Mouse (Mus musculus): ENCODE measurements around the gene Fos. TPM values are rescaled to one million over a fixed set of nuclear protein-coding genes. Genes with fewer than 3 reads are reported as not detected.

Fos gene
- polyA plus RNA-seq, 1 experiment from 2014 or later, result 1.4 TPM

GRCm38 (mm10) chr12:85478696-85479095, 5.0 kb downstream of the Fos start:
- Histone ChIP-seq H3K36me3 (no peaks in the 10 kb centered on the region), H3K9ac (no peak overlapping the region), H3K9me3 (replicated peaks) (no peaks in the 10 kb centered on the region), H3K27me3 (replicated peaks) (peaks cover 71% of the 10 kb centered on the region), H3K4me1 (peaks cover 50% of the 10 kb centered on the region), H3K4me2 (no peak overlapping the region), H3K27ac (no peak overlapping the region), H3K4me3 (no peak overlapping the region)
- no peak for ATAC-seq
- 67% methylated on average over 7 of the region's 7 CpGs for WGBS (ENCODE audit: insufficient replicate concordance)

DNA sequence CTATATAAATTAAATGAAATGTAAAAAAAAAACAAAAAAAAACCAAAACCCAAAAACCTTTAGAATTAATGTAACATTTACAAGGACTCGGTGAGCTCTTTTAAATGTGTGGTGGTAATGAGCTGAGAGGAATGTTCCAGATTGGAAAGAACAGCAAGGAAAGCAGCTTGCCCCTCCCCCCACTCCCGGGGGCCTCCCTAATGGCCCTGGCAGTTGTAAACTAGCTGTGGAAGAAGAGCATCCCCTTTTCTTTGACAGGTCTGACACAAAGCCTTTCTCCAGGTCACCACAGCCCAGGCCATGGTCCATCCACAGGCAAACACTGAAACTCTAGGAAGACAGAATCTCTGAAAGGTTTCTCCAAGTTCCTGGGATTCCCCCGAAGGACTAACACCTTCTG, 5.5 kb downstream of the Fos start:
- Histone ChIP-seq H3K9ac (no peak overlapping the region), H3K4me3 (no peak overlapping the region), H3K27me3 (replicated peaks) (peaks cover 66% of the 10 kb centered on the region), H3K9me3 (replicated peaks) (no peaks in the 10 kb centered on the region), H3K36me3 (no peaks in the 10 kb centered on the region), H3K4me1 (peaks cover 45% of the 10 kb centered on the region), H3K27ac (no peak overlapping the region), H3K4me2 (no peak overlapping the region)
- WGBS (ENCODE audit: insufficient replicate concordance), result 27% methylated on average over 3 of the region's 3 CpGs
- ATAC-seq, result no peak

DNA sequence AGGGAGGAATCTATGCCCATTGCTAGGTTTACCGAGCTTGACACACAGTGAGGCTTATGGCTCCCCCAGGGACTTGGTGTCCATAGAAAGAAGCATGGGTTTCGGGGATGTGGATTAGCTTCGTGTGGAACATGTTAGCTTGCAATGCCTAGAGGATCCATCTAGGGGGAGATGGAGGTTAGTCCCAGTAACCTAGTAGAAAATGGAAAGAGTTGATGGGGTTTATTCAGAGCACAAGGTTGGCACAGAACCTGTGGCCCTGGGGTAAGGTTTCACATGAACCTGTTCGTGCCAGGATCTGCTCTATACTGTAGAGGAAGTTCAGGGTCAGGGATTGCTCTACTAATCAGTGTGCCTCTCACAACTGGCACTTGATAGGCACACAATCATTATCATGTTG, 9.5 kb downstream of the Fos start:
- no peak overlapping the region for H3K4me2 ChIP-seq
- H3K4me3 ChIP-seq, result no peak overlapping the region
- H3K4me1 ChIP-seq, result peaks cover 33% of the 10 kb centered on the region
- H3K27me3 ChIP-seq (replicated peaks), result peaks cover 61% of the 10 kb centered on the region
- no peak for ATAC-seq
- no peaks in the 10 kb centered on the region for H3K36me3 ChIP-seq
- no peak overlapping the region for H3K9ac ChIP-seq
- no peak overlapping the region for H3K27ac ChIP-seq
- no peaks in the 10 kb centered on the region for H3K9me3 ChIP-seq (replicated peaks)
- 22% methylated on average over 4 of the region's 4 CpGs for WGBS (ENCODE audit: insufficient replicate concordance)

DNA sequence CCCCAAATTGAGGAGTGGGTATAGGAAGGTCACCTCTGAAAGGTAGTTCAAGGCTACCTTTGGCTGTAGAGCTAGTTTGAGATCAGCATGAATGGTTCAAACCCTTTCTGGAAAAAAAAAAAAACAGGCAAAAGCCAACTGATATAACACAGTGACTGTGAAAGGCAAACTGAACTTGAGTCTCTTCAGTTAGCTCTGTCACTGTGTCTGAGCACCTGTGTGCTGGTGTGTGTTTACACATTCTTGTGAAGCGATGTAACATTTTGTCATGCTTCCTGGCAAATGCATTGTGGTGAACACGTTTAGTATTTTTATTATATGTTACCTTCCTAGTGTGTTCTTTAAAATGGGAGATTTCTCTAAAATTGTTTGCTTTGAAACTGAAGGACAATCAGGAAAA, 11.0 kb downstream of the Fos start:
- Histone ChIP-seq H3K9me3 (replicated peaks) (no peaks in the 10 kb centered on the region), H3K36me3 (no peaks in the 10 kb centered on the region), H3K4me3 (no peak overlapping the region), H3K27ac (no peak overlapping the region), H3K9ac (no peak overlapping the region), H3K27me3 (replicated peaks) (peaks cover 64% of the 10 kb centered on the region), H3K4me1 (peaks cover 28% of the 10 kb centered on the region), H3K4me2 (no peak overlapping the region)
- 60% methylated on average over 2 of the region's 2 CpGs for WGBS (ENCODE audit: insufficient replicate concordance)
- ATAC-seq, result no peak

- H3K36me3 ChIP-seq, result no peaks in the 10 kb centered on the region
Measured at GRCm38 (mm10) chr12:85485890-85486765, 12.4 kb downstream of the Fos start.

DNA sequence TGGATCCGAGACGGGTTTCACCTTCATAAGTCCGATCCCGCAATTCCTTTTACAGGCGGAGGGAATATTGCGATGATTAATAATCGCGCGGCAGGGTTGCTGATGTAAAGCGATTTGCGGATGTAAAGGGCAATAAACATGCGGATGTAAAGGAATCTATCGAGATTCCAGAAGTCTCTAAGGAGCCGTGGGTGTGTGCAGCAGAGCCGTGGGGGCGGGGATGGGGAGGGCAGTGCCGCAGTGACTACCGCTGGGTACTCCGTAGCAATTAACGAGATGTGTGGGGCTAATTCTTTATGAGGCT, 13.0 kb downstream of the Fos start:
- Histone ChIP-seq H3K9ac (peak overlapping the region; percentile 56), H3K27me3 (replicated peaks) (peaks cover 59% of the 10 kb centered on the region), H3K4me1 (peaks cover 28% of the 10 kb centered on the region), H3K27ac (no peak overlapping the region), H3K36me3 (no peaks in the 10 kb centered on the region), H3K4me2 (peak overlapping the region; percentile 92), H3K9me3 (replicated peaks) (no peaks in the 10 kb centered on the region), H3K4me3 (peak overlapping the region; percentile 75)
- WGBS (ENCODE audit: insufficient replicate concordance), result 1% methylated on average over 20 of the region's 20 CpGs
- ATAC-seq, result no peak

More at GRCm38 (mm10) chr12:85485890-85486765, 12.4 kb downstream of the Fos start:
- Histone ChIP-seq H3K27ac (peak overlapping the region; percentile 53; the same call in 1 of the 2 replicates), H3K9me3 (replicated peaks) (no peaks in the 10 kb centered on the region), H3K4me1 (peaks cover 28% of the 10 kb centered on the region), H3K4me2 (peak overlapping the region; percentile 92), H3K9ac (peak overlapping the region; percentile 71), H3K4me3 (peak overlapping the region; percentile 75), H3K27me3 (replicated peaks) (peaks cover 63% of the 10 kb centered on the region)
- WGBS (ENCODE audit: insufficient replicate concordance), result under 1% methylated on average over 52 of the region's 52 CpGs
- ATAC-seq, result peak; percentile 98

GRCm38 (mm10) chr12:85487545-85488141, 14.0 kb downstream of the Fos start:
- ATAC-seq, result no peak
- H3K4me3 ChIP-seq, result peak overlapping the region; percentile 75
- H3K36me3 ChIP-seq, result no peaks in the 10 kb centered on the region
- H3K9me3 ChIP-seq (replicated peaks), result no peaks in the 10 kb centered on the region
- H3K4me2 ChIP-seq, result peak overlapping the region; percentile 92
- H3K27me3 ChIP-seq (replicated peaks), result peaks cover 51% of the 10 kb centered on the region
- peaks cover 28% of the 10 kb centered on the region for H3K4me1 ChIP-seq
- H3K27ac ChIP-seq, result no peak overlapping the region
- 2% methylated on average over 12 of the region's 12 CpGs for WGBS (ENCODE audit: insufficient replicate concordance)
- no peak overlapping the region for H3K9ac ChIP-seq

DNA sequence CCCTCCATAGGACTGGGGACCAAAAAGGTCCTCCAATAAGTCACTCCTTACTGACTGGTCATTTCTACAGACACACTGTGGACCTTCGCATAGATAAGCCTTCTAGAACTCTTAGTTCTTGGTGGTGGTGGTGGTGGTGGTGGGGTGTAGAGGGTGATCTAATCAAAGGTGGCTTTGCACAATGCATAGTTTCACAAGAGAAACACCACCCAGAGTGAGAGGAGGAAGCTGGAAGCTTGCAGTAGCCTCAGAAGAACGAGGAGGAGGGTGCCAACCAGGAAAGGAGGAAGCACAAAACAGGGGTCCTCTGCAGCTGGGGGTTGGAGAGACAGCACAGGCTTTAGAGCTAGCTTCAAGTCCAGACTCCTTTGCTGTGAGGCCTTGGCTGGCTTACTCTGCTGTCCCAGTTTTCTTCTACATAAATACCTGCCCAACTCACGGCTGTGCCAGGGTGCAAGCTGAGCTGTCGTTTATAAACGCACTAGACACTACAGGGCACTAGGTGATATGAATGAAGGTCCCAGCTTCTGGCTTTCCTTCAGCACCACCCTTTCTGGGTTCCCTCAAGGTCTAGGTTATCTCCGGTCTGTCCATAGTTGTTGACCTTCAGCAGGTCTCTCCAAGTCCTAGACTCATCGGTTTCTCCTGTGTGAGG, 15.7 kb downstream of the Fos start:
- Histone ChIP-seq H3K9me3 (replicated peaks) (no peaks in the 10 kb centered on the region), H3K36me3 (no peaks in the 10 kb centered on the region), H3K27me3 (replicated peaks) (peaks cover 53% of the 10 kb centered on the region), H3K27ac (no peak overlapping the region), H3K4me1 (peaks cover 28% of the 10 kb centered on the region), H3K4me3 (no peak overlapping the region), H3K9ac (no peak overlapping the region), H3K4me2 (no peak overlapping the region)
- 61% methylated on average over 7 of the region's 7 CpGs for WGBS (ENCODE audit: insufficient replicate concordance)
- no peak for ATAC-seq

DNA sequence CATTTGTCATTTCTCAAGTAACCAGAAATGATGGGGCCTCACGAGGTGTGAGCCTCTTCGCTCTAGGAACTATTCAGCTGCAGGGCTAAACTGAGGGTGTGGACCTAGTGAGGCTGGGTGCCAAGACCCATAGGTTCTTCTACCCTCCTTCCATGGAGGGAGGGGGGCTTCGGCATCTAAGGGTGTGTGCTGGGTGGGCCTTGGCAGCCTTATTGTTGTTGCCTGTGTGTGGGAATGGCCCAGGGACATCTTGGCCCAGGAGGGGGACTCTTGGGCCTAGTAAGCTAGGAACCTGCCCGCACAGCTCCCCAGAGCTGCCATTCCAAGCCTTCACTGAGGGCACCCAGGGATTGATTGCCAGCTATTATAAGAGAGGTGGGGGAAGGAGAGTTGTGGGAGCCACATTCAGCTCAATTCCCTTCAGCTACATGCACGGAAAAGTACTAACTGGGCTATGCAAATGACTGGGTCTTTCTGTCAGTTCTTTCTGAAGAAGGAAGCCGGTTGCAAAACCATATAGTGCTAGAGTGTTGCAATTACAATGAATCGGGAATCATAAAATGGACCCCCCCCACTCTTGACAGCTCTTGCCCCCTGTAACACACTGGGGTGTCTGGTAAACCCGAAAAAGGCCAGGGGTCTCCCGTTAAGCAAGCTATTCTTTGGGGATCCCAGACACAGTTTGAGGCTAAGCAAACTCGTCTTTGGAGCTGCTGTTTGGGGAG, 16.6 kb downstream of the Fos start:
- Histone ChIP-seq H3K4me3 (no peak overlapping the region), H3K9me3 (replicated peaks) (no peaks in the 10 kb centered on the region), H3K27ac (no peak overlapping the region), H3K4me1 (peaks cover 24% of the 10 kb centered on the region), H3K4me2 (no peak overlapping the region), H3K36me3 (no peaks in the 10 kb centered on the region), H3K27me3 (replicated peaks) (peaks cover 53% of the 10 kb centered on the region), H3K9ac (no peak overlapping the region)
- ATAC-seq, result no peak
- 54% methylated on average over 10 of the region's 10 CpGs for WGBS (ENCODE audit: insufficient replicate concordance)

GRCm38 (mm10) chr12:85490991-85491390, 17.3 kb downstream of the Fos start:
- Histone ChIP-seq H3K27me3 (replicated peaks) (peaks cover 53% of the 10 kb centered on the region), H3K9me3 (replicated peaks) (no peaks in the 10 kb centered on the region), H3K27ac (no peak overlapping the region), H3K9ac (no peak overlapping the region), H3K4me1 (peaks cover 19% of the 10 kb centered on the region), H3K4me2 (no peak overlapping the region), H3K4me3 (no peak overlapping the region), H3K36me3 (no peaks in the 10 kb centered on the region)
- WGBS (ENCODE audit: insufficient replicate concordance), result 55% methylated on average over 1 of the region's 1 CpGs
- ATAC-seq, result no peak

DNA sequence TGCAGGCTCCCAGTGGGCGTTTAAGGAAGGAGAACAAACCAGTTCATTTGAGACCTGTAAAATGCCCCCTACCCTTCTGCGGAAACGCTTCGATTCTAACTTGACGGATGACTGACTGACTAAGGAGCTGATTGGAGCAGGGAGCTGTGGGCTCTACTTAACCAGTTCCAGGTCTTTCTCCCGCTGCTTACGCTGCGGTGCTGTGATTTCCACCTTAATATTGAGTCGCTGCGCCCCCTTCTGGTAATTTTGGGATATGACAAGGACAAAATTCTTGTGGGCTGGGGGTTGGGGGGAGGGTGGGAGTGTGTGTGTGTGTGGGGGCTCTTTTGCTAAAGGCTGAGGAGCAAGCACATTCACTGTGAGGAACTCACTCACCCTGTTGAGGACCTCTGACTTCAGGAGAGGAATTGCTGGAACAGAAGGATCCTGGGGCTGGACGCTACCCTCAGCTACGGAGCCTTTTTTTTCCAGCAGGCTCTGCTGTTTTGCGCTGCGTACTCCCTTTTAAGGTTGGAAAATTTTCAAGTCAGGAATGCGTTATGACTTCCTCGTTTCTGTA, 18.5 kb downstream of the Fos start:
- Histone ChIP-seq H3K27ac (no peak overlapping the region), H3K9ac (no peak overlapping the region), H3K27me3 (replicated peaks) (peaks cover 42% of the 10 kb centered on the region), H3K4me2 (peak overlapping the region; percentile 18; the same call in 1 of the 2 replicates), H3K4me3 (no peak overlapping the region), H3K9me3 (replicated peaks) (no peaks in the 10 kb centered on the region), H3K36me3 (no peaks in the 10 kb centered on the region), H3K4me1 (peaks cover 12% of the 10 kb centered on the region)
- WGBS (ENCODE audit: insufficient replicate concordance), result 20% methylated on average over 16 of the region's 16 CpGs
- ATAC-seq, result no peak

Data from liver, embryonic 12.5 days (tissue).